Mouse (Mus musculus): ENCODE measurements around the gene Cd7.

GRCm38 (mm10) chr11:121075655-121076054 is 36.4 kb upstream of the Cd7 start:
- TF ChIP-seq CTCF (IDR thresholded peaks at IDR 0.05; ENCODE audit: control insufficient read depth, insufficient read depth, insufficient replicate concordance, low read depth, low read length) (no peak), POLR2A (IDR thresholded peaks at IDR 0.05; ENCODE audit: control insufficient read depth, low read depth, low read length) (no peak)
